Mouse (Mus musculus) cerebral cortex, adult 2 months (tissue): Measurements from ENCODE around the gene Zfp607b.

ENCODE experiments used
- whole genome bisulfite sequencing: fragments of 180-500 bp; shearing (Covaris S2); methylation state at CpG from one replicate; pipeline ENCODE4 v1.1.7; 2018; 5-methylcytosine and 5-hydroxymethylcytosine counted together

The Zfp607b gene

DNA sequence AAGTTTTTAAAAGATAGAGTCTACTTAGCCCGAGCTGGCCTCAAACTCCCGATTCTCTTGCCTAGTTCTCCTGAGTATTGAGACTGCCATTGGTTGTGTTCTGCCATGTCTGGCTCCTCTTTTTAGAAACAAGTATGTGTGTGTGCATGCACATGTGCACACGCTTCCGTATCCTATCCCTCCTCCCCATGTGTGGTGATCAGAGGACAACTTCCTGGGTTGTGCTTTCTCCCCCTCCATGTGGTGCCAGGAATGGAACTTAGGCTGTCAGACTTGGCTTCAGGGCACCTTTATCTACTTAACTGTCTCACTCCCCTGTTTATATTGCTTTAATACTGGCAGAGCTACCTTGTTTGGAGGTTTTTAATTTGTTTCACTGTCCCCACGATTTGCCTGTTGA, 3.9 kb upstream of the Zfp607b start:
- WGBS: 16% methylated on average over 5 of the region's 5 CpGs

DNA sequence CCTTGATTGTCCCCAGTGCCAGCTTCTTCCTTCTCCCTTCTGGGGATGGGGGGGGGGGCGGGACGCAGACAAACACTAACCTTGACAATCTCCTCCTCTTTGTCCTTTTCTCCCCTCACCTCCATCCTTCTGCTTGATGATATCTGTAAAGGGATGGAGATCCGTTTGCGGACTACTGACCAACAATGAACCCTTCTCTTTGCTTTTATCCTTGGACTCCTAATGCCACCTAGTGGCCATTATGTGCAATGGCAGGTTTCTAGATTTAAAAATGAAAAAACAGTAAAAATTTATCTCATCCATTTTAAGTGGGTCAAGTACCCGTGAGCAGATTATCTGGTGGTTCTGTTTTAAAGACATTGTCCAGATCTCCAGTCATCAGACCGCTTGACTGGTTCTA, 3.5 kb upstream of the Zfp607b start:
- WGBS: under 1% methylated on average over 6 of the region's 6 CpGs

DNA sequence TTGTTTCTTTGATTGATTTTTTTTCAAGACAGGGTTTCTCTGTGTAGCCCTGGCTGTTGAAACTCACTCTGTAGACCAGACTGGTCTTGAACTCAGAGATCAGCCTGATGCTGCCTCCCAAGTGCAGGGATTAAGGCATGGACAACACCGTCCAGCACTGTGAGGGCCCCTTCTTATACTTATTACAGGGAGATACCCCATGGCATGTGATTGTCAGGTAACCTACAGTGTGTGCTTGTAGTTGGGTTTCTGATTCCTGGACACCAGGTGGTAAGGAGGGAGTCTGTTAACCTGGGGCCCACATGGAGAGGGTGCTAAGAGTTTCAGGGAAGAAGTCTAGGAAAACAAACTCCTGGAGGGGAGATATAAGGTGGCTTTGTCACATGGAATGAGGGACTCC, 2.1 kb upstream of the Zfp607b start:
- 90% methylated on average over 1 of the region's 1 CpGs for WGBS

DNA sequence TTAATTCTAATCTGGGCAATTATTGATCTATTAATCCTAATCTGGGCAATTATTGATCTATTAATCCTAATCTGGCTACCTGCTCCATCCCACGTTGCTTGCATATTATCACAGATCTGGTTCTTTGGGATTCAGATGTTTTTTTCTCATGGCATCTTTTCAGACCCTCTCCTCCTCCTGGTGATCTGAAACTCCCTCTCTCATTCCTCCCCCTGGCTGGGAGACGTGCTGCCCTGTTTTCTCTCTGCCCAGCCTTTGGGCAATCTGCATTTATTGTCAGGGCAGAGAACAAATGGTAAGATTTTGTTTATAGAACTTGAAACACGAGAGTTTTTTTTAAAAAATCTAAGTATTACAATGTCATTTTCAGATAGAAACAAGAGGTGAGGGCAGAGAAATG, 1.3 kb upstream of the Zfp607b start:
- WGBS: 53% methylated on average over 3 of the region's 3 CpGs

DNA sequence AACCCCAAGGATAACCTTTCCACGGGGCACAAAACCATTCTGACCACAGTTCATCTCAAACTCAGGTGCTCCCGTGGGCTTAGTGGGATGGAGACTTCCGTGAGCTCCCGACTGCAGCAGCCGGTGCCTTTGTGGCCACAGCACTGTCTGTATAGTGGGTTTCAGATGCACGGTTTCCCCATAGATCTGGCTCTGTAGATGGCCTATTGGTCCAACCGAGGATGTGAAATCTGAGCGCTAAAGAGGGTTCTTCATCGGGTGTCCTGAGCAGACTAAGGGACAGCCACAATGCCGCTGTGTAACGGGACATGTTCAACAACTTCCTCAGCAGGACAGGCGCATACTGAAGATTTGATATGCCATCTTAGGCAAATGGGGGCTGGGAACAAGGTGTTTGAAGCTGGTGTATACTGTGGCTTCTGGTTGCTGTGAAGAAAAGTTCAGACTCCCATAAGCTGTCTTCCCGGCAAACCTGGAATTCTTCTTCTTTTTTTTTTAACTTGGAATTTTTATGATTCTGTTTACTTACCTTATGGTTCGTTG, 823 bp upstream of the Zfp607b start:
- WGBS: 24% methylated on average over 14 of the region's 14 CpGs

DNA sequence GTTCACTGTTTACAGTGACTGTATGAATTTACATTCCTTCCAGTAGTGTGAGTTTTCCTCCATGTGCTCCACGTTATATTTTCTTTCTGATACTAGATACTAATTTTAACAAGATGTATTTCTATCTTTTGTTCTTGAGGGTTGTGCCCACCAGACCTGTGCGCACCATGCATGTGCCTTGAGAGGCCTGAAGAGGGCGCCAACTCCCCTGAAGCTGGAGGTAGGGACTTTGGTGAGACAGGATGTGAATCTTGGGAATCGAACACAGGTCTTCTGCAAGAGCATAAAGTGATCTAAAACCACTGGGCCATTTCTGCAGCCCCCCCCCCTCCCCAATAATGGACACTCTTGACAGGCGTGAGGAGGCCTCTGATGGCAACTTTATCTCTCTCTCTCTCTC, 1.9 kb downstream of the Zfp607b start:
- 39% methylated on average over 5 of the region's 5 CpGs for WGBS

DNA sequence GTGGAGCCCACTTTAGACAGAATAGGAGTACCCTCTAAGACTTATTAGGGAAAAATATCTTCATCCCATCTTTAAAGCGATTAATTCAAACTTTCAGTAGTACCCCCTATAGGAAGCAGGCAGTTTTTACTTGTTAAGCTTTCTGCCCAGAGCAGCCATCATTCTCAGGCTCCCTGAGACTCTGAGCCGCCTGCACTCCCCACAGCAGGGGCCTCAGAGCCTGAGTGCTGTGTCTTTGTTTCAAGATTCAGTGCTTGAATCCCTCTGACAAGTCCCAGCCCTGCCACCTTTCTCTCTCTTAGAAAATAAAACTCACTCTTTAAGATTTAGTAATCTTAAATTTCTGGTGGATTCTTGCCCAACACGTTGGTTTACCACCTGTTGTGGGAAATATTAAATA, 7.6 kb downstream of the Zfp607b start:
- 59% methylated on average over 3 of the region's 3 CpGs for WGBS

DNA sequence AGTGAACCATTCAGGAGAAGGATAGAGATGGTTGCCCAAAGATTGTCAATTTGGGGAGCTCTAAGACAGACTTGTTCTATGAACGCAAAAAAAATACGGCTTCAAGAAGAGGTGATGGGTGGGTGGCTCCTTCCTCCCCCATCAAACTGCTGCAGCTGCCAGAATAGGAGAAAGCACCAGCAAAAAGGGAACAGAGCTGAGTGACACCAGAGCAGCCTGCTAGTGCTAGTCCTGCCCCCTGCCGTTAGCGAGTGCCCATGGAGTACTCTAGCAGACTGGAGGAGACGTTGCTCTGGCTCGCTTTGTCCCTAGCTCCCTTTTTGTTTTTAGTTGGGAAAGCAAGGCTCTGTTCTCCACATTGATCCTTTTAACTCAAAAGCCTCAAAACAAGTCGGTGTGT, 21.3 kb downstream of the Zfp607b start:
- 45% methylated on average over 7 of the region's 7 CpGs for WGBS

DNA sequence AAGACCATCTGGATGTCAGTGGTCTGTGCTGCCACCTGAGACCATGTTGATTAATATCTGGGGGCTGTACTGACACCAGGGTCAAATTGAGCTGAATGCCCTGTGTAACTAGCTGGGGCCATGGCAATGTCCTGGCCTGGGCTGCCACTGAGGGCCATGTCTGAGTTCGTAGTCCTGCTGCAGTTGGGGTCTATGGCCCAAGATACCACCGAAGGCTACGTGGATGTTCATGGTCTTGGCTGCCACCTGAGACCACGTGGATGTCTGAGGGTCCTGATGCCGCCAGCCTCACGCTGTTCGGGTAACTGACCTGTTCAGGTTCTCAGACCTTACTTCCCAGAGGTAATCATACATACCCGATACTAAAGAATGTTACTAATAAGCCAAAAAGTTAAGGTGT, 32.8 kb downstream of the Zfp607b start:
- 95% methylated on average over 8 of the region's 8 CpGs for WGBS

DNA sequence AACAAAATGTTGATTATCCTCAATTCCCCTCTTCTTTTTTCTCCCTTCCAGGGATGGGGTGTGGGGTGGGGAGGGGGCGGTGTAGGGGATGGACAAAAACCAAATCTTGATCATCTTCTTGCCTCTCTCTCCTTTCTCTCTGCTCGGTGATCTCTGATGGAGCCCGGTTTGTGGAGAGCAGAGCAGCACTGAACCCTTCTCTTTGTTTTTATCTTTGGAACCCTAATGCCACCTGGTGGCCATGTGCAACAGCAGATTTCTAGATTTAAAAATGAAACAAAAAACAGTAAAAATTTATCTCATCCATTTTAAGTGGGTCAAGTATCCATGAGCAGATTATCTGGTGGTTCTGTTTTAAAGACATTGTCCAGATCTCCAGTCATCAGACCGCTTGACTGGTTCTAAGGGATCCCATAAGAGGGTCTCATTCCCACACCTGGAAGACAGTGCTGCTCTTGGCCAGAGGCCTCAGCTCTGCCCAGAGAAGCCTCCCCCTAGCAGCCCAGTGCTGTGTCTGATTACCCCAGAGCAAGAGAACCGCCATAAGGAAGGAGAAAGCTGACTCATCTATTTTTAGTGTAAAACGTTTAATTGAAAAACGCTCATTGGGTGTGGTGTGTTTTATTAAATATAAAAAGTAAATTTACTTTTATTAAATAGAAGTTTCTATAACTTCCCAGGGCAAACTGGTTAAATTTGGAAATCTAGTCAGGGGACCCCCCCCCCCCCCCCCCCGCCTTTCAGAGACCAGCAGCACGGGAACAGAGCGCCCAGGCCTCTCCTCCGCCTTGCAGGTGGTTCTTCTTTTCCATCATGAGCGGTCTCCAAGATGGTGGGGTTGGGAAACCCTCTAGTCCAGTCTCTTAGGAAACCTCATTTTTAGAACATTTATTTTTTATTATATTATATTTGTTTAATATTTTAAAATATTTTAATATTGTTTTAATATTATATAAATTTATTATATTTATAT, 36.7 kb downstream of the Zfp607b start:
- 33% methylated on average over 12 of the region's 12 CpGs for WGBS

DNA sequence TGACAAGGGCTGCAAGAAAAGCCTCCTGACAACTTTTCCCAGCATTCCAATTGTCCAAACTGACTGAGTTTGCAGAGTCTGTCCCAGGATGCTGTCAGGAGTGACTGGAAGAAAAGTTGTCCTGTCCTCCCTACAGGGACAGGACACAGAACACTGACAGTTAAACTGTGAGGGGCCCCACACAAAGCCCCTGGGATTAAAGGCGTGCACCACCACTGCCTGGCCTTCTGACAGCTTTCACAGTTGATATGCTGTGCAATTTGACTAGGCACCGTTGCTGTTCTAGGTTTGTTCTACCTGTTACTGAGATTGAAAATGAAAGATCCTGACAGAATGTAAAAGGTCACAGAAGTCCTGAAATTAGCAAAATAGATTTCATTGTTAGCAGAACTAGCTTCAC, 38.3 kb downstream of the Zfp607b start:
- WGBS: 65% methylated on average over 2 of the region's 2 CpGs

DNA sequence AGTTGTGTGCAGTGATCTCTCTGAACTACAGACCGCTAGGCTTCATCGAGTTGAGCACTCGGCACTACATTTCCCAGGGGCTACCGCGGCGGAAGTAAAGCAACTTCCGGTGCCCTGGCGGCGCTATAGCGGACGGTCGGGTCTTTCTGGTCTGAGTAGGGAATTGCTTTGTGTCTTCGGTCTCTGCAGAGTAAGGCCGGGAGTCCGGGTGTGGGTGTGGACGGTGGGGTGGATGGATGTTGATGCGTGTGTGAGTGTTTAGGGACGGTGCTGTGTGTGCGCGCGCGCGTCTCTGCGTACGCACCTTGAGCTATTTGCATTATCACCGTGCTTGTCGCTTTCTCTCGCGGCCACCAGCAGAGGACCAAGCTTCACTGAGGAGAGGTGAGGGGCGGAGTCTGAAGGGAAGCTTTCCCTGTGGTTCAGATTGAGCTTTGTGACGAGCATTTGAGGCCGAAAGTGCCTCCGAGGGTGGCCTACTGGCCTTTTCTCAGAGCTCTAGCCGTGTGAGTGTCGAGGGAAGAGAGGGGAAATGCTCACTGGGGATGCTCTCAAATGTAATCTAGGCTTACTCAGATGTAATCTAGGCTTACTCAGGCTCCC, 42.2 kb downstream of the Zfp607b start, which contains the start of gene Zfp60:
Gene Zfp60 (plus strand): TSS at position 109 of the 603 bp plus-strand sequence.
- WGBS: under 1% methylated on average over 35 of the region's 35 CpGs

DNA sequence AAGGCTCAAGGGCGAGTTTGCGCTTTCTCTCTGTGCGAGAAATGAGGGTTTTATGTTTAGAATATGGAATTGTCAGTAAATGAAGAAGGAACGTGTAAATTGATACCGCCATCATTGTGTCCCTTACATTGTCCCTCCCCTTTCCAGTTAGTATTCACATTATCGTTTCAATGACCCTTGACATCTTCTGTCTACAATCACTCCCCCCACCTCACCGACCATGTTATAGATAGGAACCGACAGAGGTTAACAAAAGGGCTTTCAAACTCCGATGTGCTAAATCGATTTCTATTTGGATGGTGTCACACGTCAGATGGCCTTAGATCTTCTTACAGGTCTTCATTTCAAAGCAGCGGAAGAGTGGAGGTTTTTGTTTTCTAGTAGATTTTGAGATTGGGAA, 42.8 kb downstream of the Zfp607b start:
- WGBS: 3% methylated on average over 12 of the region's 12 CpGs

DNA sequence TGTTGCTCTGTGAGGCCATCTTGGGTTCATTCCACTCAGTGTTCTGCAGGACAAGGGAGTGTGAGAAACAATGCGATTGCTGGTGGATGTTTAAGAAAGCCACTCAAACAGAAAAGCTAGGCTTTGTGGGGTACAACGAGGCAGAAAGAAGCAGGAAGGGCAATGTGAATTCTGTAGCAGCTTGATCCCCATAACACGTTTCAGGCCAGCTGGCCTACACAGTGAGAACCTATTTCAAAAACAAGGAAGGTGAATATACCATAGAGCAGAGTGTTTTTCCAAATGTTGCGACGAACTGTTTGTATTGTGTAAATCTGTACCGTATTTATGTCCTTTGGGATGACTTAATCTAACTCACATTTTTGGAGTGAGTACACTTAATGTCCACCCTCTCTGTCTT, 43.4 kb downstream of the Zfp607b start:
- WGBS: 50% methylated on average over 6 of the region's 6 CpGs

DNA sequence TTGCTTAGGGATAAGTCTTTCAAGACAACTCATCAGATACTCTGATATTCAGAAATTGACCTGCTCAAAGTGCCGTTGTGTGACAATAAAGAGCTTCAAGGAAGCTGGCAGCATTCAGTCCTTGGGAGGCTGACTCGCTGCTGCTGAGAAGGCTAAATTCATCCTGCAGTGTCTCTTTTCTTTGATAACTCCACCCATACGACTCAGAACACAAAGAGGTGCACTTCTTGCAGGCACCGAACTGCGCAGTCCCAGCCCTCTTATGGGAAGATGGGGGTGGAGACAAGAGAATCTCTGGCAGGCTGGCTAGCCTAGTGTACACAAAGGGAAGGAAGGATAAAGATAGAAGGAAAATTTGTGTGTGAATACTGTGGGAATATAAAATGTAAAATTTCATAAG, 46.3 kb downstream of the Zfp607b start:
- WGBS: 24% methylated on average over 5 of the region's 5 CpGs
